Mouse (Mus musculus): ENCODE data around the gene Dennd5a. TPM values are rescaled to one million over a fixed set of nuclear protein-coding genes. Genes with fewer than 3 reads are reported as not detected.
"Not testable (repeated sequence)": the region's sequence is repeated elsewhere in the genome, so short reads cannot be mapped to it uniquely, and the experiment has no call there.

The Dennd5a gene
- polyA plus RNA-seq, 1 experiment from 2014 or later, result 13.8 TPM

GRCm38 (mm10) chr7:110002968-110003367 is 42.7 kb upstream of the Dennd5a start:
- ATAC-seq (ENCODE audit: low FRiP score, low TSS enrichment) (peak; percentile 83), DNase-seq (ENCODE audit: low spot score) (peak; percentile 44)
- no peaks in the 10 kb centered on the region for H3K27me3 ChIP-seq (ENCODE audit: control insufficient read depth, insufficient read depth, low read length)
- H3K27ac ChIP-seq (replicated peaks), result no peak overlapping the region
- peak overlapping the region; percentile 34 for H3K4me2 ChIP-seq (replicated peaks; ENCODE audit: low read depth)
- H3K36me3 ChIP-seq (ENCODE audit: control insufficient read depth, insufficient read depth, low read length), result no peaks in the 10 kb centered on the region
- WGBS, result 14% methylated on average over 20 of the region's 20 CpGs
- H3K4me1 ChIP-seq (replicated peaks; ENCODE audit: control insufficient read depth, insufficient read depth), result no peaks in the 10 kb centered on the region
- no peak overlapping the region for H3K4me3 ChIP-seq (ENCODE audit: low read depth, low read length)
- TF ChIP-seq EP300 (optimal IDR thresholded peaks at IDR 0.05), result no peak
- no peak for TF ChIP-seq CTCF (IDR thresholded peaks at IDR 0.05; ENCODE audit: low read depth)
- no peaks in the 10 kb centered on the region for H3K9me3 ChIP-seq (ENCODE audit: control insufficient read depth, low read length)
- H3K9ac ChIP-seq (ENCODE audit: low read length), result no peak overlapping the region

- no peak overlapping the region for H3K9ac ChIP-seq (ENCODE audit: low read length)
- no peak for TF ChIP-seq EP300 (optimal IDR thresholded peaks at IDR 0.05)
- no peak for TF ChIP-seq CTCF (IDR thresholded peaks at IDR 0.05; ENCODE audit: low read depth)
- ATAC-seq (ENCODE audit: low FRiP score, low TSS enrichment), result no peak
- DNase-seq (ENCODE audit: low spot score), result no peak
- no peaks in the 10 kb centered on the region for H3K9me3 ChIP-seq (ENCODE audit: control insufficient read depth, low read length)
- no peaks in the 10 kb centered on the region for H3K27me3 ChIP-seq (ENCODE audit: control insufficient read depth, insufficient read depth, low read length)
- H3K4me3 ChIP-seq (ENCODE audit: low read depth, low read length), result no peak overlapping the region
- no peak overlapping the region for H3K4me2 ChIP-seq (replicated peaks; ENCODE audit: low read depth)
- no peaks in the 10 kb centered on the region for H3K36me3 ChIP-seq (ENCODE audit: control insufficient read depth, insufficient read depth, low read length)
- no peak overlapping the region for H3K27ac ChIP-seq (replicated peaks)
- H3K4me1 ChIP-seq (replicated peaks; ENCODE audit: control insufficient read depth, insufficient read depth), result no peaks in the 10 kb centered on the region
These were observed 41.8 kb upstream of the Dennd5a start for GRCm38 (mm10) chr7:110002092-110002491.

GRCm38 (mm10) chr7:109998388-109998787 is 38.1 kb upstream of the Dennd5a start:
- 64% methylated on average over 4 of the region's 4 CpGs for WGBS
- H3K9me3 ChIP-seq (ENCODE audit: control insufficient read depth, low read length), result no peaks in the 10 kb centered on the region
- H3K9ac ChIP-seq (ENCODE audit: low read length), result no peak overlapping the region
- TF ChIP-seq EP300 (optimal IDR thresholded peaks at IDR 0.05) (no peak), CTCF (IDR thresholded peaks at IDR 0.05; ENCODE audit: low read depth) (no peak)
- DNase-seq (ENCODE audit: low spot score) (no peak), ATAC-seq (ENCODE audit: low FRiP score, low TSS enrichment) (no peak)
- peaks cover 4% of the 10 kb centered on the region for H3K4me1 ChIP-seq (replicated peaks; ENCODE audit: control insufficient read depth, insufficient read depth)
- no peaks in the 10 kb centered on the region for H3K27me3 ChIP-seq (ENCODE audit: control insufficient read depth, insufficient read depth, low read length)
- no peak overlapping the region for H3K4me3 ChIP-seq (ENCODE audit: low read depth, low read length)
- H3K4me2 ChIP-seq (replicated peaks; ENCODE audit: low read depth), result no peak overlapping the region
- no peak overlapping the region for H3K27ac ChIP-seq (replicated peaks)
- no peaks in the 10 kb centered on the region for H3K36me3 ChIP-seq (ENCODE audit: control insufficient read depth, insufficient read depth, low read length)

- H3K9me3 ChIP-seq (ENCODE audit: control insufficient read depth, low read length), result no peaks in the 10 kb centered on the region
- H3K27ac ChIP-seq (replicated peaks), result peak overlapping the region; percentile 81
- no peak overlapping the region for H3K4me2 ChIP-seq (replicated peaks; ENCODE audit: low read depth)
- ATAC-seq (ENCODE audit: low FRiP score, low TSS enrichment), result peak; percentile 86
- H3K4me3 ChIP-seq (ENCODE audit: low read depth, low read length), result no peak overlapping the region
- no peak overlapping the region; the same call in 1 of the 2 replicates for H3K9ac ChIP-seq (ENCODE audit: low read length)
- no peaks in the 10 kb centered on the region for H3K27me3 ChIP-seq (ENCODE audit: control insufficient read depth, insufficient read depth, low read length)
- no peaks in the 10 kb centered on the region for H3K36me3 ChIP-seq (ENCODE audit: control insufficient read depth, insufficient read depth, low read length)
- TF ChIP-seq CTCF (IDR thresholded peaks at IDR 0.05; ENCODE audit: low read depth) (no peak), EP300 (optimal IDR thresholded peaks at IDR 0.05) (no peak)
- peaks cover 8% of the 10 kb centered on the region for H3K4me1 ChIP-seq (replicated peaks; ENCODE audit: control insufficient read depth, insufficient read depth)
- 45% methylated on average over 2 of the region's 2 CpGs for WGBS
- DNase-seq (ENCODE audit: low spot score), result peak; percentile 51
These were observed 33.1 kb upstream of the Dennd5a start for GRCm38 (mm10) chr7:109993157-109993959.

- Histone ChIP-seq H3K4me2 (replicated peaks; ENCODE audit: low read depth) (no peak overlapping the region), H3K9ac (ENCODE audit: low read length) (no peak overlapping the region), H3K27ac (replicated peaks) (no peak overlapping the region), H3K36me3 (ENCODE audit: control insufficient read depth, insufficient read depth, low read length) (no peaks in the 10 kb centered on the region), H3K27me3 (ENCODE audit: control insufficient read depth, insufficient read depth, low read length) (no peaks in the 10 kb centered on the region), H3K9me3 (ENCODE audit: control insufficient read depth, low read length) (no peaks in the 10 kb centered on the region), H3K4me3 (ENCODE audit: low read depth, low read length) (no peak overlapping the region), H3K4me1 (replicated peaks; ENCODE audit: control insufficient read depth, insufficient read depth) (peaks cover 8% of the 10 kb centered on the region)
- no peak for ATAC-seq (ENCODE audit: low FRiP score, low TSS enrichment)
- 93% methylated on average over 1 of the region's 1 CpGs for whole genome bisulfite sequencing
- TF ChIP-seq CTCF (IDR thresholded peaks at IDR 0.05; ENCODE audit: low read depth) (no peak), EP300 (optimal IDR thresholded peaks at IDR 0.05) (no peak)
- no peak for DNase-seq (ENCODE audit: low spot score)
These were observed 31.0 kb upstream of the Dennd5a start for GRCm38 (mm10) chr7:109991286-109991685.

- not testable (repeated sequence) for ATAC-seq (ENCODE audit: low FRiP score, low TSS enrichment); H3K4me1 ChIP-seq (replicated peaks; ENCODE audit: control insufficient read depth, insufficient read depth); H3K36me3 ChIP-seq (ENCODE audit: control insufficient read depth, insufficient read depth, low read length); H3K9me3 ChIP-seq (ENCODE audit: control insufficient read depth, low read length); DNase-seq (ENCODE audit: low spot score); H3K27me3 ChIP-seq (ENCODE audit: control insufficient read depth, insufficient read depth, low read length)
- peak within 1 kb of the TSS; percentile 69 for H3K4me2 ChIP-seq (replicated peaks; ENCODE audit: low read depth)
- 29% methylated on average over 6 of the region's 6 CpGs for WGBS
- peak within 1 kb of the TSS; percentile 60 for H3K4me3 ChIP-seq (ENCODE audit: low read depth, low read length)
- peak within 1 kb of the TSS; percentile 87 for H3K27ac ChIP-seq (replicated peaks)
- H3K9ac ChIP-seq (ENCODE audit: low read length), result peak within 1 kb of the TSS; percentile 76
- peak; percentile 65 for TF ChIP-seq CTCF (IDR thresholded peaks at IDR 0.05; ENCODE audit: low read depth)
These were observed 26.5 kb upstream of the Dennd5a start, which contains the start of gene Tmem41b for GRCm38 (mm10) chr7:109986775-109987174. Gene Tmem41b, minus strand, starts transcription at chr7:109986929.

All from stomach, postnatal 0 days (tissue).